Mouse (Mus musculus) forebrain, embryonic 10.5 days (tissue): ENCODE data around the gene Rab5b. TPM values are rescaled to one million over a fixed set of nuclear protein-coding genes. Genes with fewer than 3 reads are reported as not detected.
"Not testable (repeated sequence)": the region's sequence is repeated elsewhere in the genome, so short reads cannot be mapped to it uniquely, and the experiment has no call there.

Source experiments
- DNase-seq: peaks from one replicate; pipeline ENCODE4 v3.0.0-alpha.2; 2017; ENCODE audit warnings: low spot score; ENCODE audit errors: extremely low spot score
- H3K27ac ChIP-seq: fragments of 300-500 bp; sonication (generic); 2 replicates; pipeline ENCODE4 v1.5.1; 2016; ENCODE audit warnings: mild to moderate bottlenecking
- H3K27me3 ChIP-seq: fragments of 300-500 bp; sonication (generic); 2 replicates; pipeline ENCODE4 v1.6.1; 2016; ENCODE audit warnings: mild to moderate bottlenecking; ENCODE audit not compliant: poor library complexity, severe bottlenecking
- H3K36me3 ChIP-seq: fragments of 300-500 bp; sonication (generic); replicated peaks from 2 replicates; pipeline ENCODE4 v1.6.1; 2016; ENCODE audit warnings: mild to moderate bottlenecking, moderate library complexity
- H3K4me1 ChIP-seq: fragments of 300-500 bp; sonication (generic); 2 replicates; pipeline ENCODE4 v1.6.1; 2016
- H3K4me3 ChIP-seq: fragments of 300-500 bp; sonication (generic); 2 replicates; pipeline ENCODE4 v1.5.1; 2016; ENCODE audit warnings: mild to moderate bottlenecking, moderate library complexity
- H3K9me3 ChIP-seq: fragments of 300-500 bp; sonication (generic); 2 replicates; pipeline ENCODE4 v1.6.1; 2016; ENCODE audit warnings: mild to moderate bottlenecking, moderate library complexity
- WGBS: fragments of 180-500 bp; shearing (Covaris S2); methylation state at CpG from one replicate; pipeline ENCODE4 v1.1.7; 2016; 5-methylcytosine and 5-hydroxymethylcytosine counted together
- polyA plus RNA-seq: library from polyadenylated mRNA; unstranded; fragments of >200 nt; fragmentation: Nextera tagmentation; extraction: Ambion mirVana; gene quantifications from 2 replicates; pipeline ENCODE4 v1.2.1, GENCODE M21; 2016

Rab5b gene
- polyA plus RNA-seq, 1 experiment from 2014 or later: 63.4 TPM

DNA sequence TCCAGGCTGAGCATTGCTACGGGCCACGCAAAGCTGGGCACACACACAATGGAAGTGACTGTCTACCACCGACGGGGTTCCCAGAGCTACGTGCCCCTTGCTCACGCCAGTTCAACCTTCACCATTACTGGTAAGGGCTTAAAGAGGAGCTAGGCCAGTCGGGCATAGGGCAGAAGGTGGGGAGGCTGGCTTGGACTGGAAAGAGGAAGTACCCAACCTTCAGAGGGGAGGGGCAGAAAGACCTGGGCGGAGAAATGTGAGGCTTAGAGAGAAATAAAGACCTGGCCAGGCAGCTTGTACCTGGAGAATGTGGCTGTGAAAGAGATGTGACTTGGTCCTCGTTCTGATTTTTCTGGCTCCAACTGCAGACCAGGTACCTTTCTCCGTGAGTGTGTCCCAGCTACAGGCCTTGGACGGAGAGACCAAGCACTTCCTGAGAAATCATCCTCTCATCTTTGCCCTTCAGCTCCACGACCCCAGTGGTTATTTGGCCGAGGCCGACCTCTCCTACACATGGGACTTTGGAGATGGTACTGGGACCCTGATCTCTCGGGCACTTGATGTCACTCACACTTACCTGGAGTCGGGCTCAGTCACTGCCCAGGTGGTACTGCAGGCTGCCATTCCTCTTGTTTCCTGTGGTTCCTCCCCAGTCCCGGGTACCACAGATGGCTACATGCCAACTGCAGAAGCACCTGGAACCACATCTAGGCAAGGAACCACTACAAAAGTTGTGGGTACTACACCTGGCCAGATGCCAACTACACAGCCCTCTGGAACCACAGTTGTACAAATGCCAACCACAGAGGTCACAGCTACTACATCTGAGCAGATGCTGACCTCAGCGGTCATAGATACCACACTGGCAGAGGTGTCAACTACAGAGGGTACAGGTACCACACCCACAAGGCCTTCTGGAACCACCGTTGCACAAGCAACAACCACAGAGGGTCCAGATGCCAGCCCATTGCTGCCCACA is 19.8 kb upstream of the Rab5b start:
- no peaks in the 10 kb centered on the region for H3K36me3 ChIP-seq
- WGBS: 87% methylated on average over 19 of the region's 19 CpGs
- no peak overlapping the region for H3K4me3 ChIP-seq
- no peak for DNase-seq
- no peaks in the 10 kb centered on the region for H3K27me3 ChIP-seq
- no peaks in the 10 kb centered on the region for H3K9me3 ChIP-seq
- H3K27ac ChIP-seq: no peak overlapping the region
- H3K4me1 ChIP-seq: no peaks in the 10 kb centered on the region

DNA sequence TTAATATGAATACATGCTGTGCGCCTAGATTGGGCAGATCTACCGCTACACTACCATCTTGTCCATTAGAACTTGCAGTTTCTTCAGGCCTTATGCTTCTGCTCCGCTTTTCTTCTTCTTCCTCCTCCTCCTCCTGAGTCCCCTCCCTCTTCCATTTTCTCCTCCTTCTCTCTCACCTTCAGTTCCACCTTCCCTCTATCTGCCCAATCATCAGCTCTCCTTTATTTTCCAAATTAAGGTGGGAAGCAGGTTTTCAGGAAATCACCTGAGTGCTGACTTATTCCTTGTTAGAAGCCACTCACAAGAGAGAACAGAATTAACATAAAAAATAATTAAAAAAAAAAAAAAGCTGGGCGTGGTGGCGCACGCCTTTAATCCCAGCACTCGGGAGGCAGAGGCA is 15.3 kb upstream of the Rab5b start:
- 95% methylated on average over 7 of the region's 7 CpGs for WGBS
- H3K27ac ChIP-seq, H3K4me3 ChIP-seq, H3K9me3 ChIP-seq, H3K27me3 ChIP-seq, DNase-seq, H3K4me1 ChIP-seq, H3K36me3 ChIP-seq: not testable (repeated sequence)

DNA sequence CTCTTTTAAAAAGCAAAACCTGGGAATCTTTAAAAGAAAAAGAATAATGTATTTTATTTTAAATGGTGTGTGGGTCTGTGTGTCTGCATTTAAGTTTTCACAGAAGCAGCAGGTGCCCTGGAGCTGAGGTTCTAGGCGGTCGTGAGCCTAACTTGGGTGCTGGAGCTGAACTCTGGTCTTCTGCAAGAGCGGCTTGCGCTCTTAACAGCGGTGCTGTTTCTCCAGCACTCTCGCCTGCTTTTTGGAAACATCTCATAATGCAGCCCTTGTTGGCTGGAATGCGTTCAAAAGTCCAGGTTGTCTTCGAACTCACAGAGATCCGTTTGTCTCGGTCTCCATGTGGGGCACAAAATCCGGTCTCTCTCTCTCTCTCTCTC is 9.2 kb upstream of the Rab5b start:
- H3K4me1 ChIP-seq: peaks cover 27% of the 10 kb centered on the region
- peak overlapping the region; percentile 93 for H3K4me3 ChIP-seq
- no peaks in the 10 kb centered on the region for H3K9me3 ChIP-seq
- DNase-seq: peak; percentile 29
- no peaks in the 10 kb centered on the region for H3K27me3 ChIP-seq
- WGBS: 10% methylated on average over 11 of the region's 11 CpGs
- peak overlapping the region; percentile 96 for H3K27ac ChIP-seq
- peaks cover 34% of the 10 kb centered on the region for H3K36me3 ChIP-seq

DNA sequence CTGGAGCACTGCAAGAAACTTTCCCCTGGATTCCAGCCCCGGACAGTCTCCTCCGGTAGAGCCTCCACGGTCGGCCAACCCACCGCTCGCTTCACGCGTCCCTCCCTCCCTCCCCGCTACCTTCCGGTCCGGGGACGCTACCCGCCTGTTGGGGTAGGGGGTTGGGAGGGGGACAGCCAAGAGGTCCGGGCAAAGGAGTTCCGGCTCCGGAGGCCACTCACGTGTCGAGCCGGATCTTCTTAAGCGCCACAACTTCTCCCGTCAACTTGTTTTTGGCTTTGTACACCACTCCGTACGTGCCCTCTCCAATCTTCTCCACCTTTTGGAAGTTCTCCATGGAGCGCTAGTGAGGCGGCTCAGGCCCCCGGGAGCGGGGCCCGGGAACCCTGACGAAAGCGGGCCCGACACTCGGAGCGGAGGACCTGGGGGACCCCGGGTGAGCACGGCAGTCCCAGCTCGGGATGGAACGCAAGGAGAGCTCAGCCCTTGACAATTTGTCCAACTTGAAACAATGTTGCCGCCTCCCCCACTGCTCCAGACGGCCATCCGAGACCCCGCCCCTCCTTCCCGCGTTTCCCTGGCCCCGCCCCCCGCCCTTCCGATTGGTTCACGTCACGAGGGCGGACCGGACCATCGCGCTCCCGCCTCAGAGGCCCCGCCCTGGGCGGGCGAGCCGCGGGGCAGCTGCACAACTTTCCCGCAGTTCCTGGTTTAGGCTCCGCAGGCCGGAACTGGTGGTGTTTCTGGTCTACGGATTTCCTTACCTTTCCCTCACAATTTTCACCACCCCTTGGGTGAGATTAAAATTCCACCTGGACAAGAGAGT is 8.6 kb upstream of the Rab5b start, which contains the start of gene Cdk2:
TSS of gene Cdk2 (minus strand) at position 541 of the 826 bp plus-strand sequence.
- peak; percentile 96 for DNase-seq
- Histone ChIP-seq H3K9me3 (no peaks in the 10 kb centered on the region), H3K27ac (peak within 1 kb of the TSS; percentile 96), H3K27me3 (no peaks in the 10 kb centered on the region), H3K4me1 (peaks cover 28% of the 10 kb centered on the region), H3K4me3 (peak within 1 kb of the TSS; percentile 93), H3K36me3 (peaks cover 40% of the 10 kb centered on the region)
- WGBS: under 1% methylated on average over 62 of the region's 62 CpGs

DNA sequence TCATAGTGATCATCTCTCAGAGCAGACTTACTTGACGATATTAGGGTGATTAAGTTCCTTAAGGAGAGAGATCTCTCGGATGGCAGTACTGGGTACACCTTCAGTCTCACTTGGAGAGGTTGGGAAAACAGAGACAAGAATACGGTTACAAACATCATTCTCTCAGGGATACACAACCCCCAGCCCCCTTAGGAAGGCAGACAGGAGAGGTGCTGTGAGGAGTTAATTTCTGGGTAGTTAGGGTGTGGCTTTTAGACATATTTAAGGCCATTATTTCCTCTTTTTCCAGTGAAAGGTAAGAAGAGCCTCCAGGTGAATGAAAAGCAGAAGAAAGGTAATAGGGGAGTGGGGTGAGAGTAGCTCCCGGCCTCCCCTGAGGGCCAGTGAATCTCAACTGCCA is 7.8 kb upstream of the Rab5b start, which contains the start of gene Pmel:
TSS of gene Pmel (plus strand) at position 301 of the 400 bp plus-strand sequence.
- peak within 1 kb of the TSS; percentile 96 for H3K27ac ChIP-seq
- whole genome bisulfite sequencing: 27% methylated on average over 4 of the region's 4 CpGs
- peak within 1 kb of the TSS; percentile 93 for H3K4me3 ChIP-seq
- no peak for DNase-seq
- no peaks in the 10 kb centered on the region for H3K9me3 ChIP-seq
- H3K36me3 ChIP-seq: peaks cover 48% of the 10 kb centered on the region
- no peaks in the 10 kb centered on the region for H3K27me3 ChIP-seq
- peaks cover 32% of the 10 kb centered on the region for H3K4me1 ChIP-seq

DNA sequence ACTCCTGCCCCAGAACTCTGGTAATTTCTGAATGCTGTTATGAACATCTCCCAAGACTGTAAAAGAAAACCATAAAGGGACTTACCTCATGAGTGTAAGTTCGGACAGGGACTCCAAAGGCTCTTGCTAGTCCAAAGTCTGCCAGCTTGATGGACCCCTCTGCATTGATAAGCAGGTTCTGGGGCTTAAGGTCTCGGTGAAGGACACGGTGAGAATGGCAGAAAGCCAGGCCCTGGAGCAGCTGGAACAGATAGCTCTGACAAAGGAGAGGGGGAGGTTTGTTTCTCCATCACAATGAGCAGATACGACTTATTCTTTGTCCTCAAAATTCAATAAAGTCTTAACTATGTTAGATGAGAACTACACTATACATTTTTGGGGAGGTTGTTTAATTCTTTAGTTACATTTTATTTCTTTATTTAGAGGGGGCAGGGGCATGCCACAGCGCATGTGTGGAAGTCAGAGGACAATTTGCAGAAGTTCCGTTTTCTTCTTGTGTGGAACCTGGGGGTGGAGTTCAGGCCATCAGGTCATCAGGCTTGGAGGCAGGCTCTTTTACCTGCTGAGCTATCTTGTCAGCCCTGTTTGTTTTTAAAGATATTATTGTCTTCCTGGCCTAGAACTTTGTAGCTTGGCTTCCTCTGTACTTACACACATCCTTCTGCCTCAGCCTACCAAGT is 6.4 kb upstream of the Rab5b start:
- no peak overlapping the region for H3K4me3 ChIP-seq
- WGBS: 94% methylated on average over 6 of the region's 6 CpGs
- no peaks in the 10 kb centered on the region for H3K27me3 ChIP-seq
- no peak for DNase-seq
- peaks cover 60% of the 10 kb centered on the region for H3K36me3 ChIP-seq
- H3K27ac ChIP-seq: no peak overlapping the region
- peaks cover 33% of the 10 kb centered on the region for H3K4me1 ChIP-seq
- no peaks in the 10 kb centered on the region for H3K9me3 ChIP-seq

DNA sequence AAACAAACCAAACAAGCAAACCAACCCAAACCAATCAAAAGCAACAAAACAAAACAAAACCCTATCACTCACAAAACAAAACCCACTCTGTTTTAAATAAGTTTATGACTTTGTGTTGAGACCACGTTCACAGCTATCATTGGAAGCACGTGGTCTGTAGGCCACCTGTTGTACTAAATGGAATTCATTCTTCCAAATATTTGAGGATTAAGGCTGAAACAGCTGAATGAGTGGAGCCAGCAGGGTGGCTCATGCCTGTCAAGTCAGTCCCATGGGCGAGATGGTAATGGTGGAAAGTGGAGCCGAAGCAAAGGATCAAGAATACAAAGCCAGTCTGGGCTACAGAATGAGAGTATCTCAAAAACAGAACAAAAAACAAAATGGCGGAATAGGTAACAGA is 4.6 kb upstream of the Rab5b start:
- Histone ChIP-seq H3K9me3 (no peaks in the 10 kb centered on the region), H3K36me3 (peaks cover 63% of the 10 kb centered on the region), H3K4me1 (peaks cover 33% of the 10 kb centered on the region), H3K4me3 (no peak overlapping the region), H3K27me3 (no peaks in the 10 kb centered on the region), H3K27ac (no peak overlapping the region)
- WGBS: 94% methylated on average over 5 of the region's 5 CpGs
- no peak for DNase-seq

DNA sequence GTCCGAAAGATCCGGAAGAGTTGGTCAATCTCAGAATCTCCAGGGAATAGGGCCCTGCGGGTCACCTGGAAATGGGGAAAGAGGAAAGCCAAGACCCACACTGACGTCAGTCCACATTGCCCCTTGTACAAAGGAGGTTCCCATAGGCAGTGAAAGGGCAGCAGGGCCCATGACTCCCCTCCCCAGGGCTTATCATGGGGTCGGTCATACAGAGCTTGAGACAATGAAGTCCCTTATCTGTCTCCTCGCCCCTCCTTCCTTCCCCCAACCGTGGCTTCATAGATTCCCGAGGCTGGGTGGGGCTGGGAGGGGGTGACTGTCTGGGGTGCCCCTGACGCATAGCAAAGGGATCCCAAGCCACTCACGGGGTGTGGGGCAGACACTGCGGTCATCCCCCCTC is 3.5 kb upstream of the Rab5b start:
- H3K27me3 ChIP-seq: no peaks in the 10 kb centered on the region
- H3K36me3 ChIP-seq: peaks cover 63% of the 10 kb centered on the region
- no peak overlapping the region for H3K4me3 ChIP-seq
- H3K4me1 ChIP-seq: peaks cover 35% of the 10 kb centered on the region
- DNase-seq: no peak
- 80% methylated on average over 11 of the region's 11 CpGs for WGBS
- no peaks in the 10 kb centered on the region for H3K9me3 ChIP-seq
- H3K27ac ChIP-seq: no peak overlapping the region

DNA sequence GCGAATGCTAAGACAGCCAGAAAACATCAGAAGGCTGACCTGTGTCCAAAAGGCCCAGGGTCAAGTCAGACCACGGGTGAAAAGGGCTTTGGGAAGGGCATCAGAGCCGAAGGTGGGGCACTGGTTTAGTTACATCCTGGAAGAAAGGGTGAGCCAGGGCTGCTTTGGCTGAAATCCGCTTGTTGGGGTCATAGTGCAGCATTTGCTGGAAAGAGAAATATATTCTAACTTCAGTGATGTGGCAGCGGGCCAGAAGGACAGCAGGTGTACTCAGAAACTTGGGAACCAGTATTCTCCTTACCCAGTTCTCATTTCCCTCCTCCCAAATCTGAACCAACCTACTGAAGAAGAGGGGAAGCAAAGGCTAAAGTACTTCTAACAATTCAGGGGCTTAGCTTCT is 2.9 kb upstream of the Rab5b start:
- no peak overlapping the region for H3K4me3 ChIP-seq
- H3K36me3 ChIP-seq: peaks cover 63% of the 10 kb centered on the region
- H3K4me1 ChIP-seq: peaks cover 35% of the 10 kb centered on the region
- no peak overlapping the region for H3K27ac ChIP-seq
- no peaks in the 10 kb centered on the region for H3K27me3 ChIP-seq
- DNase-seq: no peak
- no peaks in the 10 kb centered on the region for H3K9me3 ChIP-seq
- 90% methylated on average over 5 of the region's 5 CpGs for WGBS

DNA sequence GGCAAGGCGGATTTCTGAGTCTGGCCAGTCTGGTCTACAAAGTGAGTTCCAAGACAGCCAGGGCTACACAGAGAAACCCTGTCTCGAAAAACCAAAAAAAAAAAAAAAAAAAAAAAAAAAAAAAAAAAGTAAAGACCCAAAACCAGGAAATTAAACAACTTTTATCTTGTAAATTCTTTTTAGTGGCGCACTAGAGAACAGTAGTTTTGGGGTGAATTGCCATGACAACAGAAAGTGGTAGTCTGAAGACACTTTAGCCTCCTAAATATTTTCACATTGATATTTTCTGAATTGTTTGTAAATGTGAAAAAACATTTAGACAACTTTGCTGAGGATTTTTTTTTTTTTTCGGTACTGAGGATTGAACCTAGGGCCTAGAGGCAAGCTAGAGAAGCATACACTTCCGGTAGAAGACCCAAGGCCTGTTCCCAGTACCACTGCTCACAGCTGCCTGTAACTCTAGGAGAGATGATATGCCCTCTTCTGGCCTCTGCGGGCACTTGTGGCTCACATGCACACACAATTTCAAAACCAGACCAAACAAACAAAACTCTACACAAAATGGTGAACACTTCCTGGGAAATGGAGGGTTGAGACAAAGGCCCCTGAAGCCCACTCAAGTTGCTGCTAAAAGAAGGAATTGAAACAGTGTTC is 1.1 kb upstream of the Rab5b start:
- peak overlapping the region; percentile 87; the same call in 1 of the 2 replicates for H3K4me3 ChIP-seq
- 88% methylated on average over 6 of the region's 6 CpGs for WGBS
- H3K27ac ChIP-seq: peak overlapping the region; percentile 67; the same call in 1 of the 2 replicates

DNA sequence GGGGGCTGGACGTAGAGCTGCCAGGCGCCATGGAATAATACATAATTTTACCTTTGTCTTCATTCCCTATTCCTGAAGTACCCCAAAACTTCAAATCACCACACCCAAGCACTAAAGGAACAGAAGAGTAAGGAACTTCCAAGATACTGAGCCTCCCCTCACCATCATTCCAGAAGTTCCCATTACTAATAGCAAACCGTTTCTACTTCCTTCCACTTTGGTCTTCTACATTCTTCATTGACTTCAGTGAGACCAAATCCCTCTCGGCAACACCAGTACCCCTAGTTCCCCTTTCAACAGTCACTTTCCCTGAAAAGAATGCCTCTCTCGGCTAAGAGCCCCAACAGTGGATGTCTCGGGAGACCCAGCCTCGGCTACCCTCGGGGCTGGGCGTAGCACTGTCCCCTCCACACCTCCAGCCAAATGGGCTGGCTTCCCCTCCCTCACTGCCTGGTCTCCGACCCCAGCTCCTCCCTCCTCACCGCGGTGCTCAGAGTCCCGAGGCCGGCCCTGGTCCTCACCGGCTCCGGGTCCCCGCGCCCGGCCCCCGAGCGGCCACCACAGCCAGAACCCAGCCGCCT is 563 bp downstream of the Rab5b start:
- H3K4me3 ChIP-seq: peak overlapping the region; percentile 87
- WGBS: 3% methylated on average over 22 of the region's 22 CpGs
- DNase-seq: no peak
- H3K27me3 ChIP-seq: no peaks in the 10 kb centered on the region
- peaks cover 31% of the 10 kb centered on the region for H3K36me3 ChIP-seq
- peaks cover 25% of the 10 kb centered on the region for H3K4me1 ChIP-seq
- no peaks in the 10 kb centered on the region for H3K9me3 ChIP-seq
- peak overlapping the region; percentile 97 for H3K27ac ChIP-seq

More for the DNA sequence above, 1.1 kb upstream of the Rab5b start:
- H3K9me3 ChIP-seq: no peaks in the 10 kb centered on the region
- no peaks in the 10 kb centered on the region for H3K27me3 ChIP-seq
- peaks cover 25% of the 10 kb centered on the region for H3K4me1 ChIP-seq
- peaks cover 48% of the 10 kb centered on the region for H3K36me3 ChIP-seq
- no peak for DNase-seq
